Mouse (Mus musculus): ENCODE data around the gene Itga11. TPM values are rescaled to one million over a fixed set of nuclear protein-coding genes. Genes with fewer than 3 reads are reported as not detected.
"Not testable (repeated sequence)": the region's sequence is repeated elsewhere in the genome, so short reads cannot be mapped to it uniquely, and the experiment has no call there.

Itga11 gene
- total RNA-seq, 2 experiments from 2014 or later = 2.7 to 4.1 TPM

- no peak for DNase-seq (ENCODE audit: low spot score in 2 of 2)
Observed at GRCm38 (mm10) chr9:62816323-62817098, 138.9 kb downstream of the Itga11 start.

GRCm38 (mm10) chr9:62817099-62817571, 139.5 kb downstream of the Itga11 start:
- peak; percentile 32 to 51 for DNase-seq (ENCODE audit: low spot score in 2 of 2)

GRCm38 (mm10) chr9:62817828-62818614, 140.4 kb downstream of the Itga11 start:
- no peak for DNase-seq (ENCODE audit: low spot score in 2 of 2)

- DNase-seq (ENCODE audit: low spot score in 2 of 2) = no peak
Observed at GRCm38 (mm10) chr9:62819494-62819893, 141.9 kb downstream of the Itga11 start.

- DNase-seq (ENCODE audit: low spot score in 2 of 2) = not testable (repeated sequence)
Observed at GRCm38 (mm10) chr9:62819910-62820309, 142.3 kb downstream of the Itga11 start.

GRCm38 (mm10) chr9:62820829-62821228, 143.2 kb downstream of the Itga11 start:
- DNase-seq (ENCODE audit: low spot score in 2 of 2) = no peak

GRCm38 (mm10) chr9:62821811-62822210, 144.2 kb downstream of the Itga11 start:
- no peak for DNase-seq (ENCODE audit: low spot score in 2 of 2)

GRCm38 (mm10) chr9:62825791-62826393, 148.3 kb downstream of the Itga11 start:
- DNase-seq (ENCODE audit: low spot score in 2 of 2) = no peak

- no peak for DNase-seq (ENCODE audit: low spot score in 2 of 2)
Observed at GRCm38 (mm10) chr9:62826456-62826855, 148.8 kb downstream of the Itga11 start.

- DNase-seq (ENCODE audit: low spot score in 2 of 2) = peak in 1 of 2 experiments; percentile 35
Observed at GRCm38 (mm10) chr9:62827939-62828652, 150.5 kb downstream of the Itga11 start.

GRCm38 (mm10) chr9:62828662-62829086, 151.0 kb downstream of the Itga11 start:
- peak; percentile 91 to 95 for DNase-seq (ENCODE audit: low spot score in 2 of 2)

- DNase-seq (ENCODE audit: low spot score in 2 of 2) = no peak
Observed at GRCm38 (mm10) chr9:62829877-62830276, 152.3 kb downstream of the Itga11 start.

Other genes starting within 250 kb of the Itga11 start
- gene Coro2b, start 140.8 kb upstream of the Itga11 start, total RNA-seq (2021) = 100 to 1,000 TPM; 162 to 174 TPM
- gene Fem1b, start 134.1 kb downstream of the Itga11 start, total RNA-seq (2021) = 100 to 1,000 TPM; 109 to 114 TPM
- gene Cln6, start 161.0 kb downstream of the Itga11 start, total RNA-seq (2021) = 10 to 100 TPM; 10.8 to 14.6 TPM
- not detected for gene Calml4, start 180.3 kb downstream of the Itga11 start, total RNA-seq (2021)